Mouse (Mus musculus): ENCODE measurements around the gene Slc16a7.

DNA sequence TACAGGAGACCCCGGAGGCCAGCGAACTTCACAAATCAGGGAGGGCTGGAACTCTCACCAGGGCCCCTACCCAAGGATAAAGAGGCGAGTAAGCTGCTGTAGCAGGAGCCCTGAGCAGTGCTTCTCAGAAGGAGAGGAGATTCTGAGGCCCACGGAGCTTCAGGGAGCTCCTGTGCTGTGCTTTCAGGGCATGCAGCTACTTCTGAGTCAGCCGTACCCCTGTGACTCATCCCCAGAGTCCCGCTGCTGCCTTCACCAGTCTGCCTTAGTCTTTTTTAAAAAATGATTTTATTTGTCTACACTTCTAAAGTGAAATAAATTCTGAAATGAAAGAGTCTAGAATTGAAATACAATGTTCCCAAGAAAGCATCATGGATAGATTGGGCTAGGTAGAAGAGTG is 91.2 kb downstream of the Slc16a7 start:
- TF ChIP-seq CTCF (IDR thresholded peaks at IDR 0.05; ENCODE audit: low read depth) (no peak), EP300 (optimal IDR thresholded peaks at IDR 0.05) (no peak)
